Mouse (Mus musculus) retina, adult 2 months (tissue): ENCODE results near the gene Trim11.

ENCODE experiments used
- DNase-seq: peaks from one replicate; pipeline ENCODE4 v3.0.0-alpha.2; 2012; ENCODE audit warnings: low read depth, low spot score

The Trim11 gene

DNA sequence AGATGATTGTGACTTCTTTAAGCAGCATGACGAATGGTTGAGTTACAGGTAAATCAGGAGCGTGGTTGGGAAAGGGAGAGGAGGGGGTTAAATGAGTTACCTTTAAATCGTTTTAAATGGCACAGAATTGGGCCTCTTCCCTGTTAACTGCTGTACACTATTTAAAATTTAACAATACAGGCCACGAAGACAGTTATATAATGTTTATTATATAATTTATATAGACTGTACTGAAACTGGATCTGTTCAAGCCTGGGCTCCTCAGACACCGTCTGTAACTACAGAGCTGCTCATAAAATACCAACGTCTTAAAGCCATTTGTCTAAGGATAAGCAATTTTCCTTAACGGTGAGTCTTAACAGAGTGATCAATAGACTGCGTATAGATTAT, 22.0 kb upstream of the Trim11 start:
- DNase-seq: no peak

DNA sequence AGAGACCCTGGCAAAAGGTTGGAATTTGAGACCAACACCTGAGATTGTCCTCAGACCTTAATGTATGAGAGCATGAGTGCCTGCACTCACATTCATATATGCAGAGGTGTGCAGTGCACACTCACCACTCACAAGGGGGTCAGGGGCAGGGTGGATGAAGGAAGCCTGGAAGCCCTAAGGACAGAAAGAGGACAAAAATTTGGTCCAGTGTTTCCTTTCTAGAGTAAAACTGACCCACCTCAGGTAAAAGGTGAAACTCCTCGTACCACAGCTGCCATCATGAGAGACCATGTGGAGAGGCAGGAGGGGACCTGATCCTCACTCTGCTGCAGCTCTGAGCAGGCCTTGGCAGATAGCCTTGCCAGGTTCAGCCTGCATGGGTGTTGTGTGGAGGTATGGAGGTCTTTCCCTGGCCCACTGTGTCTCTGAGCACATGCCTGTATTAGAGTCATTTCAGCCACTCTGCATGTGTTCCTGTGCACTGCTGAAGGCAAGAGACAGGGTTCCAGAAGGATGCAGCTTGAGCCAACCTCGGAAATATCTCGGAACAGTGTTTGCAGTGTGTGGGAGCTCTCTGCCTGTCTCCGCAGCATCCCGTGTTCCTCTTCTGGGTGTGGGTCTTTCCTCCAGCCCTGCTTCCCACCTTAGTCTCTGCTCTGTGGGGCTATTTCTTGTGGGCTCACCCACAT, 20.5 kb upstream of the Trim11 start:
- DNase-seq: no peak

DNA sequence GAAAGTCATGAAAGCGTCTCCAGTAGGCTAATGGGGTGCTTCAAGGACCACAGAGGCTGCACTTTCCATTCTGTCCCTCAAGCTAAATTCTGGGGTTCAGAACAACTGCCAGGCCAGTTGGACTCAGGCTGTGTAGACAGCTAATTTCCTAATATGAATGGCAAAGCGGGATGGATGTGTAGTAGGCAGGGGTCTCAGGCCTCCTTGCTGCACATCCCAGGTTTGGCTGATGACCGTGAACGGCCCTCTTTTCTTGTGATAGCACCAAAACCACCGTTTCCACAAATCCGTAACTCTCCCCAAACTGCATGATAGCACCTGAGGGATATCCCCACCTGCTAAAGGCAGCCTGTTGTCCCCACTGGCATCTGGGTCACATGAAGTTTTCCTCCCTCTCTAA, 19.4 kb upstream of the Trim11 start:
- no peak for DNase-seq

DNA sequence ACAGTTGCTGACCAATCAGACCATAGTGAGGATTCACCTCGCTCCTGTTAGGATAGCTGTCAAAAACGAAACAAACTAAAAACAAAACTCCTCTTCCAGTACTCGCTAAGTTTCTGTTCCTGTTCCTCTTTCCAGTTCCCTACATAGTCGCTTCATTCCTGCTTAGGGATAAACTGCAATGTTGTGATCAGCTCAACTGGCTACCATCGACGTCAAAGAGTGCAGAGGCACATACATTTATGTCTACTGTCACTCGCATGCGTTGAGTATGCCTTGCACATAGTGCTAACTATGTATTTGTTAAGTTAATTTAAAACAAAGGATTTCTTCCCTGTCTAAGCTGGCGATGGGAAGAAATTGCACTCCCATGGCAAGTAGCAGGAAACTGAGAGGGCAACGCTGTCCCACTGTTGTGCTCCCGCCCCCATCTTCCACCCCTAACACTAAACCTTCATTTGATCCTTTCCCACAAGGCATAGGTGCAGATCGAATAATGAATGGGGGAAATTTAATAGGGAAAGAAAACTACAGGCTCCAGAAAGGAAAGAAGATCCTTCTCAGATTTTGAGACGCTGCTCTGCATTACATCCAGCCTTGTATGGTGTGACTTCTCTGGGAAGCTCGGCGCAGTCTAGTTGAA, 18.6 kb upstream of the Trim11 start:
- DNase-seq: no peak

DNA sequence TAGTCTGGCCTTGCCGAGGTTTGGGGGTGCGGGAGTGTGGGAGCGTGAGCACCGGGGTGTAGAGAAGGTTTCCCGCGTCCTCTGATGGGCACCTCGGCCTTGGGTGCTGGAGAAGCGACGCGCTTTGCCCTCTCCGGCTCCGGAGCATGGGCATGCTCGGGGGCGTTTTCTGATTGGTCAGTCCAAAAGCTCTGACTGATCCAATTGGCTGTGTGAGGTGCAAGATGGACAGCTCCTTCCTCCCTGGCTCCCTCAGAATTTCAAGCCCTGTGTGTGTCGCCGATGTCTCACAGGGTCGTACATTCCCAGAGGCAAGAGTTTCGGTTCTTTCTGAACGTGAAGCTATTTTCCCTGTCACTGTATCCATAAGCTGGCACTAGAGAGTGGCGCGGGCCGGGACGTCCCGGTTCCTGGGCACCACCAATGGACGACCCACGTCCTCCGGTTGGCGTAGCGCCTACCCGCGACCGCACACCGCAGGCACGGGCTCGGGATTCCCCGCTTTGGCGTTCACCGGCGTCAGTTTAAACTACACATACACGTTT, 17.9 kb upstream of the Trim11 start:
- DNase-seq: no peak

DNA sequence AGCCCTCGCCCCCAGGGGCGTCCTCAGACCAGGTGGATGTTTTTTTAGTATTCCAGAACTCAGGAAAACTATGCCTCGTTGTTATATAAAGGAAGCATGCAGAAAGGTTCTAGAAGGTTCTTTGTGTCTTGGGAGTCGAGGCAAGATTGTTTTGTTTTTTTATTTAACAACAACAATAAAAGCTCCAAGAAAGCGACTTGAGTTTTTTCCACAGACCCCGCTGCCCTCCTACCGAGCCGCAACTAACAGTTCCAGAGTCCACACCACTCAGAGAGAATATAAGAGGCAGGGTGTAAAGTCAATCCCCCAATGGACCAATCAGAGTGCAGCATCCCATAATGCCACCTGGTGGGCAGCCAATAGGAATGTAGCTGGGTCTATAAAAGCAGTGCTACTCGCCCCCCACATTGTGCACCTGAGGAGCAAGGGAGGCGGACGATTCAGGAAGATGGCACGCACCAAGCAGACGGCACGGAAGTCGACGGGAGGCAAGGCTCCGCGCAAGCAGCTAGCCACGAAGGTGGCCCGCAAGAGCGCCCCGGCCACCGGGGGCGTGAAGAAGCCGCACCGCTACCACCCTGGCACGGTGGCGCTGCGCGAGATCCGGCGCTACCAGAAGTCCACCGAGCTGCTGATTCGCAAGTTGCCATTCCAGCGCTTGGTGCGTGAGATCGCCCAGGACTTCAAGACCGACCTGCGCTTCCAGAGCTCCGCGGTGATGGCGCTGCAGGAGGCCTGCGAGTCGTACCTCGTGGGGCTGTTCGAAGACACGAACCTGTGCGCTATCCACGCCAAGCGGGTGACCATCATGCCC, 16.3 kb upstream of the Trim11 start:
- DNase-seq: no peak

DNA sequence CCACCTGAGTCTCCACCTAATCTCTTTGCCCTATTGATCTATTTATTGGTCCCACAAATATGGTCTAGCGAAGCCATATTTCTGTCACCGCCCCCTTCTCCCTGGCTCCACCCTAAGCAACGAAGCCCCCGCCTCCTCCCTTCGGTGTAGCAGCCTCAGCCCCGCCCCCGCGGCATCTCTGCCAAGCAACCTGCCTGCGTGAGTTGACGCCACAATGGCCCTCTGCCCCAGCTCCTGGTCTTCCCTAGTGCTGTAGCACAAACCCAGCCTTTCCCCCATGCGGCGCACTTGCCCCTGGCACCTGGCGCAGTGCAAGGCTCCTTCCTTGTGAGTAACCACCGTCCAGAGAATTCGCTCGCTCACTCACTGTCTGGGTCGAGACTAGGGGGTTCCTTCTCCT, 14.3 kb upstream of the Trim11 start:
- no peak for DNase-seq

DNA sequence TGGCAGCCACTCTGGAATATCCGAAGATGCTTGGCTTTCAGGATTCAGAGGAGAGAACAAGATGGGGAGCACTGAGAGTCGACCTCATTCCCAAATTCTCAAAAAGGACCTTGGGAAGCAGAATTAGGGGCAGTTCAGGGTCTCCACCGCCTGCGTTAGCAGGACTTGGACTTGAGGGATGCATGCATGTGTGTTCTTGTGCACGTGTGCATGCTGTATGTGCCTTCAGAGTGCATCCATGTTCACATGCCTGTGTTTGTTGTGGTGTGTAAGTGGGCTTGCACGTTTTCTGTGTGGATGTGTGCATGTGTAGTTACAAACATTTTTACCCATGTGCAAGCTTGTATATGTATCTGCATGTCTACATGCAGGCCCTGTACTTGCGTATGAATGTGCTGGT, 13.7 kb upstream of the Trim11 start:
- DNase-seq: no peak

DNA sequence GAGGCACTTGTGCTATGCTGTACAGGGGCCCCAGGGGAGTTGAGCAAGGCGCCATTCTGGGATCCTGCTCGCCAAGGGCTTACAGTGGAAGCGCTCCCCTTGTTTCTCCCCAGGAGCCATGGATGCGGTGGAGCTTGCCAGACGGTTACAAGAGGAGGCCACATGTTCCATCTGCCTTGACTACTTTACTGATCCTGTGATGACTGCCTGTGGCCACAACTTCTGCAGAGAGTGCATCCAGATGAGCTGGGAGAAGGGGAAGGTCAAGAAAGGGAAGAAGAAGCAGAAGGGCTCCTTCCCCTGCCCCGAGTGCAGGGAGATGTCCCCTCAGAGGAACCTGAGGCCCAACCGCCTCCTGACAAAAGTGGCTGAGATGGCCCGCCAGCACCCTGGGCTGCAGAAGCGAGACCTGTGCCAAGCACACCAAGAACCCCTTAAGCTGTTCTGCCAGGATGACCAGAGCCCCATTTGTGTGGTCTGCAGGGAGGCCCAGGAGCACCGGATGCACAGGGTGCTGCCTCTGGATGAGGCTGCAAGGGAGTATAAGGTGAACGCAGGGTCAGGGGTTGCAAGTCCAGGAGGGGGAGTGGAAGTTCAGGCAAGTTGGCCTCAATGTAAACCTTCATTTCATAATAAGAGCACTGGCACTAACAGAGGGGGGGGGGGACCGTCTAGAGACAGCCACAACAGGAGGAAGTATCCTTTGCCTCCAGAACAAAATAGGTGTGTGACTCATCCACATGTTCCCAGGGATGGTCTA, 12.7 kb upstream of the Trim11 start:
- DNase-seq: no peak

DNA sequence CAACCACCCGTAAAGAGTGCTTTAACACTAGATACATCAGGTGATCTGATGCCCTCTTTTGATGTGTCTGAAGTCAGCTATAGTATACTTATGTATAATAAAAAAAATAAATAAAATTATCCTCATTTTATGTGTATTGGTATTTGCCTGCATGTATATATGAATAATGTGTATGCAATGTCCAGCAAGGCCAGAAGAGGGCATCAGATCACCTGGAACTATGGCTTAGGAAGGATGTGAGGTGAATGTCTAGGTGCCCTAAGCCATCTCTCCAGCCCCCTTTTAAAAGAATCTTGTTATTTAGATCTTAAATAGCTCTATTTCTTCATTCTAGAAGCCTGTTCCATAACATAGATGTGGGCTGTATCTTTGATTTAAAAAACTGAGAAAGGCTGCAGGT, 10.5 kb upstream of the Trim11 start:
- no peak for DNase-seq

DNA sequence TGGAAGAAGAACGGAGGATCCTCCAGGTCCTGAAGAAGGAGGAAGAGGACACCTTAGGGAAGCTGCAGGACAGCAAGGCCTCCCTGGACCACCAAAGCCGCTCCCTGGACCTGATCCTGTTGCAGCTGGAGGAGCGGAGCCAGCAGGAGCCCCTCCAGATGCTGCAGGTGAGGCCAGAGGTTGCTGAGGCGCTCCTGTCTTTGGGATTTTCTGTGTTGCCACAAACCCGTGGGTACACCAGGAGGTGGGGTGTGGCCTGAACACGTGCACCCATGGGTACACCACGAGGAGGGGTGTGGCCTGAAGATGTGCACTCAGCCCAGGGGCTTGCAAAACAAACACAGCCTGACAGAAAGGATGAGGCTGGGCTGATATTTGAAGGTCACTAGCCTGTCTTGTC, 9.3 kb upstream of the Trim11 start:
- no peak for DNase-seq

DNA sequence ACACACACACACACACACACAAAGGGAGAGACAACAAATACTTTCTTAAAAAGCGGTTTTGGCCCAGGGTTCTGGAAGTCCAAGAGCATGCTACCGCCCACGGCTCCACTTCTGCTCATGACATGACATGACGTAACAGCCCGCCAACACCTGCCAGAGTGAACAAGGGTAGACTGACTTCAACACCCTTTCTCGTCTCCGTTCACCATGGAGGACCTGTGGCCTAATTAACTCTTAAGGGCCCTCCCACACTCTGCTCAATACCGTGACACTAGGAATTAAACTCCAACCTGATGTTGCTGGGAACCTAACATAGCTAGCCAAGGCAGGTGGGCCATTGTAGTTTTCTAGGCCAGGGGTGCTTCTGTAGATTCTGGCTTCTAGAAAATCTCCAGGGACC, 8.9 kb upstream of the Trim11 start:
- DNase-seq: no peak

DNA sequence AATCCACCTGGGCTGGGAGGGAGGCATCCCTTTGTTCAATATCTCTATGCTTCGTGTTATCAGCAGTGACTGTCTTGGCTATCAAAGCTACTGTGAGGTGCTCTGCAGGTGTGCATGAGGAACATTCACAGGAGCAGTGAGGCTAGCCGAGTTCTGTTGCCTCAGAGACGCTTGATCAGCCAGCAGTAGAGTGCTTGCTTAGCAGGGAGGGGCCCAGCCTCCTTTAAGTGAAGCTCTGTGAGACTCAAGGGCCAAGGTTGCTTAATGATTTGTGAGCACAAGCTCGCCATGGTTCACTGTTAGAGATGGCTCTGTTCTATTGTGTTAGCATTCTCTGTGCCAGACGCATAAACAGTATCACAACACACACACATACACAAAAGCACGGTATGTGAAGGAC, 8.2 kb upstream of the Trim11 start:
- no peak for DNase-seq

DNA sequence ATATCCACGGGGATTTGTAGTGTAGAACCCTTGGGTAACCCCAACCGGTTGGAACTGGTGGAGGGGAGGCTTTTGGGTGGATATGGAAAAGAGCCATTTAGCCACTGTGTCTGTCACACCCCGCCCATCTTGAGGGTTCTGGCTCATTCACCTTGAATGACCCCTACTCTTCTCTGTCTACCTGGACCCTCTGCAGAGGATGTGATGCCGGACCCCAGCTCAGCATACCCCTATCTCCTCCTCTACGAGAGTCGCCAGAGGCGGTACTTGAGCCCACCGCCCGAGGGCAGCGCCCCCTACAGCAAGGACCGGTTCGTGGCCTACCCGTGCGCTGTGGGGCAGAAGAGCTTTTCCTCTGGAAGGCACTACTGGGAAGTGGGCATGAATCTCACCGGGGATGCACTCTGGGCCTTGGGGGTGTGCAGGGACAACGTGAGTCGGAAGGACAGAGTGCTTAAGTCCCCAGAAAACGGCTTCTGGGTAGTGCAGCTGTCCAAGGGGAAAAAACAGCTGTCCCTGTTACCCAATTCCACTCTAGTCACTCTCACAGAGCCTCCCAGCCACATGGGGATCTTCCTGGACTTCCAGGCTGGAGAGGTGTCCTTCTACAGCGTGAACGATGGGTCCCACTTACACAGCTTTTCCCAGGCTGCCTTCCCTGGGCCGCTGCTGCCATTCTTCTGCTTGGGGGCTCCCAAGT, 6.9 kb upstream of the Trim11 start:
- DNase-seq: no peak

DNA sequence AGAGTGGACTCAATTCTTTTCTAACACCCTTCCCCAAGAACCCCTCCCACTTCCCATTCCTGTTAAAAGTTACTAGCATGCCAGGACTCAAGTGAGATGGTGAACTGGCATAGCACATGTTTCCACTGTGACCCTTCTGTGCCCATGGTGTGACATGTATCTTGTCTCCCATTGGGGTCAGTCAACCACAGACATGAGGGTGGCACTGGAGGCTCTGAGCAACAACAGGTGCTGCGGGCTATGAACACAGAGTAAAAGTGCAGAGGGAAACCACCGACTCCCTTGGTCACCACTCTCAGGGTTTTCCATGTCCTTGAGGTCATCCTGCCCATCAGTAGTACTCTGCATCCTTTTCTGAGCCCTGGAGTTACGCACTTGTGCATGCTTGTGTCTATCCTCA, 6.1 kb upstream of the Trim11 start:
- DNase-seq: no peak

DNA sequence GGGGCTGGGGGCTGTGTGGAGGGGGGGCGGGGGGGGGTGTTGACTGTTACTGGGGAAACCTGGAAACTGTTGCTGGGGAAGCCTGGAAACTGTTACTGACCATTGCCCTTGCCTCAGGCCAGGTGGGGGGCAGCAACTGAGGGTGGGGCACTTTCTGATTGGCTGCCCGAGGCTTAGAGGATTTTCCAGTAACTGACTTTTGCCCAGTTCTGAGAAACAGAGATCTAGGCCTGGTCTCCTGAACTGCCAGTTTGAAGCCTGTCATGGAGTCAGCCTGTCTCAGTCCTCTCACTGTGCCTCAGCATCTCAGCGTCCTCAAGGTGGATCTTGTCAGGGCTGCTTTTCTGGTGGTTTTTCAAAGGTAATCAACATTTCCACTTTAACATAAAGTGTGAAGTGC, 3.5 kb upstream of the Trim11 start:
- DNase-seq: no peak

DNA sequence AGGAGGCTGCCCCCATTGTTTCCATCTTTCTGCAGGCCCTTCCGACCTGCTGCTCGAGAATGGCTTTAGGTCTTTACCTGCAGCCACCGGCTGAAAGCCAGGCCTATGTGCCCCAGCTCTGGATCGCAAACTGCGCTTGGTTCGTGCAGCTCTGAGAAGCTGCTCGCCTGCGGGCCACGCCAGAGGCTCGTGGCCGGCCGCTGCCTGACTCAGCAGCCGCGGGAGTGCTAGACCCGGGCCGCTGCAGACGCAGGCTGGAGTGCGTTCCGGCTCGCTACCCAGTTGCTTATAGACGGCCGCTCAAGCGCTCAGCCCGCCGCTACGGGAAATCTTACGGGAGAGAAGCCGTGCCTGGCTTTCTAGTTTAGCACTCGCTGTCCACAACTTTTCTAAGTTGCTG, 743 bp upstream of the Trim11 start:
- no peak for DNase-seq

DNA sequence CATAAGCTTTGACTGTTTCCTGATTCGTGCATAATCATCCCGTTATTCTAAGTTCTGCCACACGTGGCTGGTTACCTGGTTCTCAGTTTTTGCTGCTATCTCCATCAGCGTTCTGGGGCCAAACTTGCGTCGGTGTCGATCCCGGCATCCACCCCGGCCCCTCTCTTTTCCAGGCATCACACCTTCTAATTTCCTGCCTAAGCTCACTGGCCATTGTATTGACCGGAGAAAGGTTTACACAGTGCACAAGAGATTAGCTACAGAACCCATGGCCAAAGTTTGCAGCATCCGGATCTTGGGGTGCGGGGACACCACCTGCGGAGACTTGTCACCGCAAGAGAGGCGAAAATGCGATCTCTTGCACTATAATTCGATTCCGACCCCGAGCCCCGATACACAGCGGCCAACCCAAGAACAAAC, 276 bp upstream of the Trim11 start:
- DNase-seq: no peak

DNA sequence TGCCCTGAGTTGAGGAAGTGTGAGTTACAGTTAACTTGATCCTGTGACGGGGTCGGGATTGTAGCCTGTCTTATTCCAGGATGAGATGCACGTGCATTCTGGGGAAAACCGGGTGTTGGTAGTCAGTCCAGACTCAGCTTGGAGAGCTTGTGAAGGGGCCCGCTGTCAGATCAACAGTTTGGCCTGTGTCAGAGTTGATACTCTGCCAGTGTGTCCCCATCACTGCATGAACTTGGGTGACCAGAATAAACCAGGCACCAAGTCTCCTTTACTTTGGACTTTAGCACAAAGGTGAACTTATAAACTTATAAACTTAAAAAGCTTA, 775 bp downstream of the Trim11 start:
- DNase-seq: no peak

DNA sequence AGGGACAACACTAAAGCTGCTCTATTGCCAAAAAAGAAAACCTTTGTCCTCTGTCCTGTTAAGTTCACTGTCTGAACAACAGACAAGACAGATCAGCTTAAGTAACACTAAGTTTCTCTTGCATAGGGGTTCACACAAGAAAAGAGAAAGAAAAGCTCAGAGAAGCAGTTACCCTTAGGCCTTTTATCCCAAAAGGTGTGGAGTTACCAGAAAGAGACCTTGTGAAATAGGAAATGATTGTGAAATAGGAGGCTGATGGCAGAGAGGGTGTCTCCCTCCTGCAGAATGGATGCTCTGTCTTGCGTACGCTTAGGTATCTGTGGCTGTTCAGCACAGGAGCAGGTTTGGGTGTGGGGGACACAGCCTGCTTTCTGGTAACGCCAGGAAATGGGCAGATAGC, 1.3 kb downstream of the Trim11 start:
- DNase-seq: no peak

DNA sequence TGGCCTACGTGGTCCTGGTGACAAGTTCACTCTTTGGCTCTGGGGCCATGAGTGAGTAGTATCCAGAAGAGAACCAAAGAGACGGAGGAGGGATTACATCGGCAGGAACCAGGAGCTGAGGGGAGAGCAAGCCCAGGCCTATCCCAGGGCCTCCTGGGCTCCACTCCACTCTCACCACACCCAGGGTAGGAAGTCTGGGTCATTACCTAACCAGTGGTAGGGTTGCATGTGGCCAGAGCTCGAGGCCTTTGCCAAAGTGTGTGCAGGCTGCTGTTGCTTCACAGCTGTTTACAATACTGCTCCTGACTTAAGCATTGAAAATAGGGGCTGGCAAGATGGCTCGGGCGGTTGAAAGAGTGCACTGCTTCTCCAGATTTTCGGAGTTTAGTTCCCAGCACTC, 1.8 kb downstream of the Trim11 start:
- no peak for DNase-seq
